Mouse (Mus musculus): ENCODE measurements around the gene Cog4. TPM values are rescaled to one million over a fixed set of nuclear protein-coding genes. Genes with fewer than 3 reads are reported as not detected.

The Cog4 gene
- total and polyA plus RNA-seq, 3 experiments = 24.9 to 35.2 (median 27.5) TPM

DNA sequence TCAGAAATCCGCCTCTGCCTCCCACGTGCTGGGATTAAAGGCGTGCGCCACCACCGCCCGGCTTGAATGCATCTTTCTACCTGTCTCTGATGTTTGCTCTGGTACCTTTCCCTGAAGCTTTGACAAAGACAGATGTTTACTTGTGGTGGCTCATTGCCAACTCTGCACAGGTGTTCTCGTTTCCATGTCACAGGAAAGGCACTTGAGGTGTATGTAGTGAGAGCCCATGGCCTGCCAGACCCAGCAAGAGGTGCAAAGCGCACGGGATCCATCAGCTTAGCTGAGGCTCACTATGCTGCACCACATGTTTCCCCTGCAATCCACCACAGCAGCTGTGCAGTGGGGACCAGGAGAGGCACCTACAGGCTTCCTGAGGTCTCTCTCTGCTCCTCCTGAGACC lies 42.5 kb upstream of the Cog4 start:
- DNase-seq (ENCODE audit: extremely low read depth) = no peak
- Histone ChIP-seq H3K4me1 (ENCODE audit: control insufficient read depth in 1 of 2, insufficient read depth in 2 of 2) (peaks cover 5 to 29% of the 10 kb centered on the region in 2 experiments), H3K9me3 (replicated peaks; ENCODE audit: low read length) (no peaks in the 10 kb centered on the region), H3K4me3 (replicated peaks in 1 of 3; ENCODE audit: low read depth in 2 of 3, low read length in 2 of 3, poor library complexity in 1 of 3) (no peak overlapping the region), H3K27ac (ENCODE audit: insufficient read depth, low read depth) (no peak overlapping the region), H3K36me3 (replicated peaks in 1 of 2; ENCODE audit: control insufficient read depth in 1 of 2, insufficient read depth in 1 of 2, low read length in 1 of 2) (peaks cover 0 to 3% of the 10 kb centered on the region in 2 experiments), H3K27me3 (replicated peaks) (peaks cover 1% of the 10 kb centered on the region), H3K9ac (ENCODE audit: insufficient read depth, low read depth) (no peak overlapping the region), H3K4me2 (ENCODE audit: insufficient read depth, low read depth, poor library complexity, severe bottlenecking) (no peak overlapping the region), H3K79me2 (replicated peaks; ENCODE audit: control insufficient read depth, extremely low read depth, insufficient read depth, poor library complexity, severe bottlenecking) (no peaks in the 10 kb centered on the region)
- dilution Hi-C loops (cut with MboI; ENCODE audit: extremely low pct_ligation_motif_present, extremely low pct_unique_long_range_greater_than_20kb, low sequenced_read_pairs) = no loop called here
- TF ChIP-seq JUN (IDR thresholded peaks at IDR 0.05; ENCODE audit: insufficient read depth, low read depth, low read length) = no peak
- no peak for TF ChIP-seq POLR2A (IDR thresholded peaks at IDR 0.05; ENCODE audit: low read depth, low read length)
- no peak for TF ChIP-seq ZMIZ1 (IDR thresholded peaks at IDR 0.05; ENCODE audit: low read depth, low read length)
- no peak for TF ChIP-seq HCFC1 (IDR thresholded peaks at IDR 0.05; ENCODE audit: low read depth, low read length)
- no peak for TF ChIP-seq MYC (IDR thresholded peaks at IDR 0.05; ENCODE audit: low read depth, low read length)
- no peak for TF ChIP-seq CHD2 (IDR thresholded peaks at IDR 0.05; ENCODE audit: low read length)
- in situ Hi-C loops (cut with MboI; ENCODE audit: low pct_ligation_motif_present, low pct_unique_long_range_greater_than_20kb, low sequenced_read_pairs) = no loop called here

DNA sequence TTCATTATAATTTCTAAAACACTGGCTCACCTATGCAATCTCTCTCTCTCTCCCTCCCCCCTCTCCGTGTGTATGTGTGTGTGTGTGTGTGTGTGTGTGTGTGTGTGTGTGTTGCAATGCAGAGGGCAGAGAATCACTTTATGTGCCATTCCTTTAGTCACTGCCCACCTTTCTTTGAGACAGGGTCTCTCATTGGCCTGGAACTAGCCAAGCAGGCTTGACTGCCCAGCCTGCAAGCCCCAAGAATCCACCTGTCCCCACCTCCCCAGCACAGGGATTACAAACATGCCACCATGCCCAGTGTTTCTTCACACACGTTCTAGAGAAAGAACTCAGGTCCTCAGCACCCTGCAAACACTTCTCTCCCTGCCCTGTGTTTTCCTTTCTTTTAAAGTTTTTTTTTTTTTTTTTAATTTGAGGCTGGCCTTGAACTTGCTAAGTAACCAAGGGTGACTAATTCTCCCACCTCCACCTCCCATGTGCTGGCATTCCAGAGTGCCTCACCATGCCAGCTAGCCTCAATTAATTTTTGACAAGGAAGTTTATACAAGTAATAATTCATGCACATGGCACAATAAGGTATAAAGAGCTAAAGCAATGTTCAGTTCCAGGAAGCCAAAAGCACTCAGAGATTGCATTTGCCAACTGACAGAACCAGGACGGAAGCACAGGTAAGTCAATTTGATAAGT lies 41.4 kb upstream of the Cog4 start:
- H3K4me2 ChIP-seq (ENCODE audit: insufficient read depth, low read depth, poor library complexity, severe bottlenecking) = no peak overlapping the region
- H3K4me3 ChIP-seq (replicated peaks in 1 of 3; ENCODE audit: low read depth in 2 of 3, low read length in 2 of 3, poor library complexity in 1 of 3) = no peak overlapping the region
- H3K36me3 ChIP-seq (replicated peaks in 1 of 2; ENCODE audit: control insufficient read depth in 1 of 2, insufficient read depth in 1 of 2, low read length in 1 of 2) = peaks cover 10 to 14% of the 10 kb centered on the region in 2 experiments
- H3K79me2 ChIP-seq (replicated peaks; ENCODE audit: control insufficient read depth, extremely low read depth, insufficient read depth, poor library complexity, severe bottlenecking) = no peaks in the 10 kb centered on the region
- no peaks in the 10 kb centered on the region for H3K9me3 ChIP-seq (replicated peaks; ENCODE audit: low read length)
- TF ChIP-seq UBTF (IDR thresholded peaks at IDR 0.05; ENCODE audit: low read depth, low read length) (no peak), JUND (conservative IDR thresholded peaks at IDR 0.05; ENCODE audit: low read depth, low read length) (no peak), CHD2 (IDR thresholded peaks at IDR 0.05; ENCODE audit: low read length) (no peak), IRF4 (IDR thresholded peaks at IDR 0.05; ENCODE audit: low read depth, low read length) (no peak), ELF1 (IDR thresholded peaks at IDR 0.05; ENCODE audit: low read depth, low read length) (no peak), MAFK (IDR thresholded peaks at IDR 0.05; ENCODE audit: insufficient replicate concordance, low read length) (no peak), USF2 (conservative IDR thresholded peaks at IDR 0.05; ENCODE audit: low read depth, low read length) (no peak), ZNF384 (IDR thresholded peaks at IDR 0.05; ENCODE audit: low read depth, low read length) (no peak), JUN (IDR thresholded peaks at IDR 0.05; ENCODE audit: insufficient read depth, low read depth, low read length) (no peak)
- in situ Hi-C loops (cut with MboI; ENCODE audit: low pct_ligation_motif_present, low pct_unique_long_range_greater_than_20kb, low sequenced_read_pairs) = no loop called here
- no peak overlapping the region for H3K9ac ChIP-seq (ENCODE audit: insufficient read depth, low read depth)
- no peak for DNase-seq (ENCODE audit: extremely low read depth)
- H3K4me1 ChIP-seq (ENCODE audit: control insufficient read depth in 1 of 2, insufficient read depth in 2 of 2) = peaks cover 3 to 40% of the 10 kb centered on the region in 2 experiments
- peaks cover 1% of the 10 kb centered on the region for H3K27me3 ChIP-seq (replicated peaks)
- H3K27ac ChIP-seq (ENCODE audit: insufficient read depth, low read depth) = no peak overlapping the region
- dilution Hi-C loops (cut with MboI; ENCODE audit: extremely low pct_ligation_motif_present, extremely low pct_unique_long_range_greater_than_20kb, low sequenced_read_pairs) = no loop called here

GRCm38 (mm10) chr8:110805669-110806068 lies 40.7 kb upstream of the Cog4 start, which contains the start of gene Il34:
Il34 (minus strand) TSS chr8:110805924.
- Histone ChIP-seq H3K36me3 (replicated peaks in 1 of 2; ENCODE audit: control insufficient read depth in 1 of 2, insufficient read depth in 1 of 2, low read length in 1 of 2) (peaks cover 17 to 21% of the 10 kb centered on the region in 2 experiments), H3K9me3 (replicated peaks; ENCODE audit: low read length) (no peaks in the 10 kb centered on the region), H3K27ac (ENCODE audit: insufficient read depth, low read depth) (no peak within 1 kb of the TSS), H3K27me3 (replicated peaks) (no peaks in the 10 kb centered on the region), H3K4me2 (ENCODE audit: insufficient read depth, low read depth, poor library complexity, severe bottlenecking) (peak within 1 kb of the TSS; percentile 54; the same call in 1 of the 2 replicates), H3K79me2 (replicated peaks; ENCODE audit: control insufficient read depth, extremely low read depth, insufficient read depth, poor library complexity, severe bottlenecking) (no peaks in the 10 kb centered on the region), H3K4me3 (replicated peaks in 1 of 3; ENCODE audit: low read depth in 2 of 3, low read length in 2 of 3, poor library complexity in 1 of 3) (no peak within 1 kb of the TSS), H3K4me1 (ENCODE audit: control insufficient read depth in 1 of 2, insufficient read depth in 2 of 2) (peaks cover 3 to 47% of the 10 kb centered on the region in 2 experiments), H3K9ac (ENCODE audit: insufficient read depth, low read depth) (no peak within 1 kb of the TSS)
- TF ChIP-seq RCOR1 (conservative IDR thresholded peaks at IDR 0.05; ENCODE audit: low read depth, low read length) (no peak), BHLHE40 (IDR thresholded peaks at IDR 0.05; ENCODE audit: low read depth, low read length) (no peak), ELF1 (IDR thresholded peaks at IDR 0.05; ENCODE audit: low read depth, low read length) (no peak), ETS1 (conservative IDR thresholded peaks at IDR 0.05; ENCODE audit: low read depth, low read length) (no peak), KAT2A (IDR thresholded peaks at IDR 0.05; ENCODE audit: insufficient replicate concordance, low read length) (no peak), MAFK (IDR thresholded peaks at IDR 0.05; ENCODE audit: insufficient replicate concordance, low read length) (no peak), TCF12 (IDR thresholded peaks at IDR 0.05; ENCODE audit: low read depth, low read length) (0 out of 2 replicates have a peak, but pooled peaks have one; percentile 2), NRF1 (IDR thresholded peaks at IDR 0.05; ENCODE audit: low read depth, low read length) (no peak)
- no peak for DNase-seq (ENCODE audit: extremely low read depth)
- dilution Hi-C loops (cut with MboI; ENCODE audit: extremely low pct_ligation_motif_present, extremely low pct_unique_long_range_greater_than_20kb, low sequenced_read_pairs) = no loop called here
- in situ Hi-C loops (cut with MboI; ENCODE audit: low pct_ligation_motif_present, low pct_unique_long_range_greater_than_20kb, low sequenced_read_pairs) = no loop called here
